Mouse (Mus musculus) cerebellum, adult 18-20 months (tissue): ENCODE measurements at regions not wholly inside any gene's neighbourhood (a gene's known extent, or its start where the extent isn't known, plus 50 kb on each side); places are given as distances from the start of the nearest gene placed in this dataset.
A peak's percentile ranks its signal among the peaks of the same experiment; 100 is the strongest.

Experiments used
- DNase-seq, 2 experiments: peaks; one replicate each; pipeline ENCODE4 v3.0.0; 2021

DNA sequence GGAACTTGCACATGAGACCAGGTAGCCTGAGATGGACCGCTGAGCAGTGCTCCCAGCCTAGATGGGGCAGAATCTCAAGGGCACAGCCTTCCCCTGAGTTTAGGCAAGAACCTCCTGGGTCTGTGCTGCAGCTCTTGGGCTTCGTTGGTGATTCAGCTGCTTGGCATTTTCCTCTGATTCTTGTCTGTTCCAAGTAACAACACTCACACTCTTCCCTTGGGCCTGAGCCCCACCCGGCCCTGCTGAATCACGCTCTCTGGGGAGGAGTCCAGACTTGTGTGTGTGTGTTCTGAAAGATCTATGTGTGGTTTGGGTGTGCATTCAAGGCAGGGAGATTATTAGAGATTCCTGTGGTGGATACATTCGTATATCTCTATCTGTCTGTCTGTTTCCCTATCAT, 517.4 kb upstream of the Tbx3 start:
- no peak for DNase-seq

DNA sequence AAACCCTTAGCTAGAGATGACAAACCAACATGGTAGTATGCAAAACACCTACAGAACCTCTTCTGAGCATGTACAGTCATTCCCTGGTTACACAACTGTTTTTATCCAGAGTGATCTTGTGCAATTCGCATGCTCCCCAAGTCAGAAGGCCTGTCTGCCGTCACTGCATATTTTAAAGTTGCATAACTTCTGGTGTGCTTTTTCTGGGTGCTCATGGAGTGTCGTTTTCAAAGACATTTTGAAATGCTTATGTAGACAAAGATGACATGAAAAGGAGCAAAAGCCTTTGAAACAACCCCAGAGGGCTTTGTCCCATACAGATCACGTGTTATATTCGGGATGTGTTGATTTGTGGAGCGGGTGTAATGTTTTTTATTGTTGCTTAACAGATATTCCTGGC, 513.8 kb upstream of the Tbx3 start:
- no peak for DNase-seq

DNA sequence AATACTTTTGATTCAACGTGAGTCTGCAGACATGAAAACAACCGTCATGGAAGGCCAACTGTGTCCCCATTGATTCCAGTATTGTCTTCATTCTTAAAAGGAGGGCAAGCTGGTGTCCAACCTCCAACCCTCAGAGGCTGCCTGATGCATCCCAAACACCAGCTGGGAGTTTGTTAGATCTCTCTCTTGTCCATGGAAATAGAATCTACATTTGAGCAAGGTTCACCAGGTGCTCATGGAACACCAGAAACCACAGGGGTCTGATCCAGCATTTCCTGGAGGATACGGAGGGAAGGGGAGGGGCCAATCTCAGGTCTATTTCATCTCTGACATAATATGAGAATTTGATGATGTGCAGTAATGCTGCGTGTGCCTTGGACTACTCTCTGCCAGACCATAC, 512.3 kb upstream of the Tbx3 start:
- no peak for DNase-seq

DNA sequence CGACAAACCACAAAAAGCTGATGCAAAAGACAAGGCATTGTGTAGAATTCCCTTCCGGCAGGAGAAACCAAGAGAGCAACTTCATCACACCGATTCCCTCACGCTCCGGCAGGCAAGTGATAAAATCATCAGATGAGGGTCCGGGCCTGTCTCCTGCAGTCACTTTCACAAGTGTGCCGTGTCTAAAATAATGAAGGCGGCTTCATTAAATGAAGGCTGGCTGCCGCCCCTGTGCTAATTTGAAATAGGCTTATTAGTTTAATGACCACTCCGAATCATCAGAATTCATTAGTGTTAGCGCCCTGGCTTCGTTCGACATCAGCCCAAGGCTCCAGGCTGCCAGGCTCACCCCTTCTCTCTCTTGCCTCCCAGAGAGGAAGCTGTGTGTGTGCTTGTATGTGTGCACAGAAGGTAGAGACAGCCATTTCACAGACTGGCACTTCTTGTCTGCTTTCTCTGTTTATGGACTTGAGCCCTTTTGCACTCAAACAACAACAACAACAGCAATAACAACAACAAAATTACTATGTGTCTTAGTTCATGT, 508.3 kb upstream of the Tbx3 start:
- DNase-seq: no peak

DNA sequence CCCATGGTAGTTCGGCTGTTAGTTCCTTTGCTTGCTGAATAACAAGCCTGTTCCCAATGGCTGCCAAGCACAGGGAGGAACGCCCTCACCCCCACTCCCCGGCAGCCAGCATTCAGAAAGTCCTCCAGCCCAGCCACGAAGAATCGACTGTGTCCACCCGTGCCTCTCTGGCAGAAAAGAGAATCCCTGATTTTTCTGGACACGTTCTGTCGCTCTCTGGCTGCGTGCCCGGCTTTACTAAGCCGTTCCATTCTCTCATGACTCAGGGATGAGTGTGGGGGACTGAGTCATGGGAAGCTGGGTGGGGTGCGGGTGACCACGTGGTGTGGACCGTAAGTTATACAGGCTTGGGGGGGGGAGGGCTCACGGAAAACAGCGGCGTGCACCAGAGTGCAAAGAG, 502.8 kb upstream of the Tbx3 start:
- DNase-seq: peak; percentile 21 to 27

DNA sequence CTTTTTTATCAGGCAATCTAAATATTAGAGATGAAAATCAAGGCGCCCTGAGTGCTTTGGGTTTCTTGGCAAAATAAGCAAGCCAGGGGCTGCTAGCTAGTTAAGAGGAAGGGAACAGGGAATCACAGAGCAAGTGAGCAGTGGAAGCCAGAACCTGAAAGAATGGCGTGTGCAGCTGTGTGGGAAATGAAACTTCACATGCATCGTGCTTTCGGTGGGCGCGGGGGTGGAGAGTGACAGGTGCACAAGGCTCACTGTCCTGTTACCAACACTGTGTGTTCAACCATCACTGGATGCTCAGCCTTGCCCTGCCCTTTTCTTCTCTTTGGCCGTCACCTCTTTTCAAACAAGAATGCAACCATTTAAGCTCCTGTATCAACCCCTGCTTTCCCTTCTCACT, 501.2 kb upstream of the Tbx3 start:
- DNase-seq: no peak

DNA sequence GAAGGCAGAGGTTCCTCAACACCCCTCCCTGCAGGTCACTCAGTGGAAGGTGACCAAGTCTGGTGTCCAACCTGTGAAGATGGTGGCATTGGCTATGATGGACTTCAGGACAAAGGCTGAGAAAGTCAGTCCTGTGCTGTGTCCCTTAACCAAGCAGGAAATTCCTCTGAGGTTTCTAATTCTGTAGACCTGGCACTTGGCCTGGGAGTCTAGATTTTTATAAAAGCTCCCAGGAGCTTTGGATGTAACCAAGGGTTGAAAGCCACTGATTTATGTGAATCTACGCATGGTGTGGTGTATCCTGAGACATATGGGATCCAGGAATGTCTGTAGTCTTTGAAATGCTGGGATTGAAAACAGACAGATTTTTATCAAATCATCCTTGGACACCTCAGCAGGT, 498.8 kb upstream of the Tbx3 start:
- no peak for DNase-seq

DNA sequence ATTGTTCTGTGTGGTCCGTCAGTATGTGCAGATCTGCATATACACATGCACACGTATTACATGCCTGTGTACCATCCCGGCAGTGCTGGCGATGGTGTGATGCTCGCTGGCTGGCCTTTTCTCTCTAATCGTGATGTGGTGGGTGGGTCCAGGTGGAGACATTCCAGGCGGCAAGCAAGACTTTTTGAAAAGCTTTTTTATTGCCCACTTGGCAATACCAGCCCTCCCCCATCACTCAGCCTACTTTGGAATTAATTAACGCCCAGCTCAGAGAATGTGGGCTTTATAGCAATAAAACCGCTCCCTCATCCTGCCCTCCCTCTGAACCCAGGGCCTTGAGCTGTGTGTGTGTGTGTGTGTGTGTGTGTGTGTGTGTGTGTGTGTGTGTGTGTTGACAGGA, 491.7 kb upstream of the Tbx3 start:
- no peak for DNase-seq

DNA sequence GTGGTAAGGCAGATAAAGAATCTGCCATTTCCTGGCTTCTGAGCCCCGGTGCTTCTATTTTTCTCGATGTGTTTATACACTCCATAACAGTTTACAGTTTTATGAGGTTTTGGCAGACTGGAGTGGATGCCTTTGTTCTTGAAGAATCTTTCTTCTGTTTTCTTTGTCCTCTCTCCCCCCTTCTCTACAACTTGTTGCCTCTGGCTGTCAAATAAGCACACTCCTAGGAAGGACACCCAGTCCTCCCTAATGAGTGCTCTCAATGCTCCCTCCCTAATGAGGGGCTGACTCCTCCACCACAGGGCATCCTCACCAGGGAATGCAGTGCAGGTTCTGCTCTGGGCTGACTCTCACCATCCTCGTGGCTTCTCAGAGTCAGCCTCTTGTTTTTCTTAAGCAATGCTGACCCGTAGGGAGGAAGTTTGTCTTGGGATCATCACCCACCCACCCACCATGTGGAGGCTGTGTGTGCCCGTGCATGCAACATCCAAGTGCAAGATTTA, 486.9 kb upstream of the Tbx3 start:
- no peak for DNase-seq

DNA sequence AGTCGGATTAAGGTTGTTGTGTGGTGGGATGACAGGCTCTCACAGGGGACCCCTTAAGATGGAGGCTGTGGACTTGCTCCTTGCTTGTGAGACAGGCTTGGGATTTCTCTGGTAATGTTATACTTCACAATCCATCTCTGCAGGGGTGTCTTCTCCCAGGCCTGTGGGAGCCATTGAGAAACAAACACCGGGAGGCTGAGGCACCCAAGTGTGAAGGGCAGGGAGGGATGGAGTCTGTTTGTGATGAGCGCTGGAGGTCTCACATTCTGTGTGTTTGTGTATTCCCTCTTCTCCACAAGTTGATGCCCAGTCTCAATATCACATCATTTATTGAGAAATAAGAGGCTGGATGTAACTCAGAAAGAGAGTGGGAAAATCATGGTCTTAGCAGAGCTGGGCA, 483.9 kb upstream of the Tbx3 start:
- no peak for DNase-seq

DNA sequence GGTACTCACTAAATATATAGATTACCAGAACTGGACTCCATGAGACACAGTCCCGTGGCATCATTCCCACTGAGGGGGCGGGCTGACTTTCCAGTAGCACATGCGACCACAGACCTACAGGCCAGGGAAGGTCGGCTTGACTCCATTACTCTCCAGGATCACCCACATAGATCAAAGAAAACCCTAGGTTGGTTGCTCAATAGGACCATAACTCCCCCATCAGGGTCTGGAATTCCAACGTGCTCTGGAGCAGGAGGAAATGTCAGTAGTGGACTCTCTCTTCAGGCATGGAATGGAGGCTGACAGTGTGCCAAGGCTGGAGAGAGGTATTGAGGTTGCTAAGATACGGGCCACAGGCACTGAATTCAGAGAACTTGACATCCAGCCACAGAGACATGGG, 482.0 kb upstream of the Tbx3 start:
- no peak for DNase-seq

DNA sequence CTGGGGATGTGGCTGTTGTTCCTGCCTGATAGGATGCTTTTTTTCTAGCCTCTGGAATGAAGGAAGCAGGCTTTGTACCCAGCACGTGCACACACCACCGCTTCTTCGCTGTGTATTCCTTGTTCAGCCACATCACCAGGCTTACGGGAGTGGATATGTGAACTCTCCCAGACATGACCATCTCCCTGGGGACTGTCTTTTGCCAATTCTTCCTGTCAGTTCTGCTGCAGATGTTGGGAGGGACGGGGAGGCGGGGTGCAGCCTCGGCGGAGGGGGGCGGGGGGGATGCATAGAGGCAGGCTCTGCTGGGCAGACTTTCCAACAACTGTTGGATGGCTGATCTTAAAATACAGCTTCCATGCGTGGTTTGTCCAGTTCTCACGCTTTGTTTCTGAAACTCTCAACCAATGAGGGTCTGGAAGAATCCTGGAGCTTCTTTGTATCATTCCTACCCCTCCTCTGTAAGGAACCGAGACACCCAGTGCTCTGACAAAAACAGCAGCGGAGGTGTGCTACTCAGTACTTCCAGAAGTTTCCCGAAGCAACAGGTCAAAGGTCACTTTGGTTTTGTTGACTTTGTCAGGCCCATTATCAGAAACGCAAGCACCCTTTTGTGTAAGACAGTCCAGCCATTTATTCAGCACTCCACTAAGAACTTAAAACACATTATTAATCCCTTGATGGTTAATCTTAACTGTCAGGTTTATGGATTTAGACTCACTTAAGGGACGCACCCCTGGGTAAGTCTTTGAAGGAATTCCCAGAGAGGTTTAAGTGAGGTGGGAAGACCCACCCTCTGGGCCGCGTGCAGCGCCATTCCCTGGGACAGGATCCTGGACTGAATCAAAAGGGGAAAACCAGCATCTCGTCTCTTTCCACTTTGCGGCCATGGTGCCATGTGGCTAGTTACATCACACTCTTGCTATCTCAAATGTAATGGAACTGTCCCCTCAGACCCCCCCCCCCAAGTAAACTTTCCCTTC, 476.5 kb upstream of the Tbx3 start:
- DNase-seq: no peak

DNA sequence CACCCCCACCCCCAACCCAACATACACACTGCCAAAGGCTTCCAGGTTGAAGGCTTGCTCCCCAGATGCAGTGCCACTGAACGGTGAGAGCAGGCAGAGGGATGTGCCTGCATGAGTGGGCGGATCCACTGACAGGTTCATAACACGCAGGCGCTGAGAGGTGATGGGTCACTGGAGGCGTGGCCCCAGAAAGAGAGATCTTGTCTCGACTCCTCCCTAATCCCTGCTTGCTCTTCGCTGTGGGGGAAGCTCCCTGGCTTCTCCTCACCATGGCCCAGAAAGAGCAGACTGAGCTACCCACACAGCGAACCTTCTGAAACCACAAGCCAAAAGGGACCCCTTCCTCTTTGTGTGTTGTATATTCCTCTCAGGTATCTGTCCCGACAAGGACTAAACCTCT, 470.6 kb upstream of the Tbx3 start:
- no peak for DNase-seq

DNA sequence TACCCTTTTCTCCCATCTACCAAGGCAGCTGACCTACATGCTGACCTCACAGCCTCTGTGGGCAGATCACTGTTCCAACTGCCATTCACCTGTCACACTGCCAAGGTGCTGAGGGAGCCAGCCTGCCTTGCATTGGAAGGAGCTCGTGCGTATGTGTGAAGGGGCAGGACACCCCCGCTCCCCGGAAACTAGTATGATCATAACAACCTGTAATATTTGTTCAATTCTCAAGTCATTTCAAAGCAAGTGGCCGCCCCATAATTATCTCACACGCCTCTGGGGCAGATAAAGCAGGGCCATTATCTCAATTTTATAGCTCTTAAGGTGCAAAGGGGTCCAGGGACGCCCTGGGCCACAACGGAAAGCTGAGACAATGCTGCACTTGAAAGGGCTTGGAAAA, 469.2 kb upstream of the Tbx3 start:
- no peak for DNase-seq

DNA sequence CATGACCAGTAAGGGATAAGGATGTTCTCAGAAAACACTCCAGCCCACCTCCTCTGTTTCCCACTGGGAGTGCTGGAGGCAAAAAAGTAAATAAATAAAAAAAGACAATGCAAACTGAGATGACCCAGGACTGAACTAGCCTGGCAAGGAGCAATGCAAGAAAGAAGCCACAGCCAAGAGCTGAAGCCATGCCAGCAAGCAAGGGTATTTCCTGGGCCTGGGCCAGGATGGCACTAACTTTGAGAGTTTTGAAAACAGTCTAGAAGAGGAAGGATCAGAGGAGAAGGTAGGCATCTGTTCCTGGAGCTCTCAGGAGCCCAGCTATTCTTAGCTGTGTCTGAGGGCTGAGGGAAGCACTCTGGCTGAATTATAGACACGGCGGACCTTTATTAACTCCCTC, 465.7 kb upstream of the Tbx3 start:
- no peak for DNase-seq

DNA sequence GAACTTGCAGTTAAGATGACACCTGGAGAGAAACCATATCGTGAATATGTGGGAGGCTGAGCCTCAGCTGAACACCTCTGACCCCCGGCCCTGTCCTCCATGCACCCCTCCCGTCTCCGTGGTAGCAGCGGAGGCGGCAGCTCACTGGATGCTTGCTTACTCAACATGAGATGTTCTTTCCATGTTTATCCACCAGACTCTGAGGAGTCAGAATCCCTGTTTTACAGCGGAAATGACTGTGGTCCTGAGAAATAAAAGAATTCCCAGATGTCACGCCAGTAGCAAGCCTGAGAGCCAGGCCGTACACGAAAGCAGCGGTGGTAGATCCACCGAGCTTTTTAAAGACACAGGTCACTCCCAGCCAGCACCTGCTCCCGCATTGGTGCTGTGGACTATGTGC, 462.4 kb upstream of the Tbx3 start:
- no peak for DNase-seq

DNA sequence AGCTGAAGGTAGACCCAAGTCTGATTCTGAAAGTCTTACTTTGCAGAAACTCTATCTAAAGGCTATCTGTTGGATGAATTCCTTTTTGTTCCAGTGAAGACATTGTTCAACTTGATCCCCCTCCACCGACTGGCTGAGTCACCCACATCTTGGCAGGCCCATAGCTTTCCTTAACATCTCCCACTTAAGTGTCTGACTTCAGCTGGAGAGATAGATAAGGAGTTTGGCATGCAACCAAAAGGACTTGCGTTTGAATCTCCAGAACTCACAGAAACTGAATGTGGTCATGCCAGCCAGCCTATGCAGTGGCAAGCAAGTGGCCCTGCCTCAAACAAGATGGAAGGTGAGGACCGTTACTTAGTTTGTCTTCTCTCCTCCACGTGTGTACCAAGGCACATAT, 457.3 kb upstream of the Tbx3 start:
- DNase-seq: no peak

DNA sequence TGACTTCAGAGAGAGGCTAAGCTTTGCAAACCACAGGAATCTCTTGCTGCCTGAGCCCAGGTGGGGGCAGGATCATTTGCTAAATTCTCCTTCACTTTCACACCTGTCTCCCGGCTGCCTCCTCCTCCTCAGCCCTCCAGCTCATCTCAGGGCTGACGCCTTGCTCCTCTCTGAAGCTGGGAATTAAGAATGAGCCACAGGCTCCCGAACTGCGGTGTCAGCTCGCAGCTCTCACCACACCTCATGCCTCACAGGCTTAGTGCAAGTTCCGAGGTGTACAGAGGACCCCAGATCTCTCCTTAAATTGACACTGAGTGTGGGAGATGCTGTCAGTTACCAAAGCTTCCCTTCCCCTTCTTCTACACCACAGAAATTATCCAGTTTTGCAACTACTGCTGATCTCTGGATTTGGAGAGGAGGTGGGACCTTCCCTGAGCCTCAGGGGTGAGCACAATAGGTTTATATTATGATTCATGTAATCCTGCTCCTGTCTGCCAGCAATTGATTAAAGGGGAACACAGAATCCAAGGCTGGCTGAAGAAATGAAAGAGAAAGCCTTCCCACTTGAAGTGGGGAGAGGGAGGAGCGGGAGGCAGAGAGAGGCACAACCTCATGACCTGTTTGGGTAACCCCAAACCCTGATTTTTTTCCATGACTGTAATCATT, 456.6 kb upstream of the Tbx3 start:
- DNase-seq: no peak

DNA sequence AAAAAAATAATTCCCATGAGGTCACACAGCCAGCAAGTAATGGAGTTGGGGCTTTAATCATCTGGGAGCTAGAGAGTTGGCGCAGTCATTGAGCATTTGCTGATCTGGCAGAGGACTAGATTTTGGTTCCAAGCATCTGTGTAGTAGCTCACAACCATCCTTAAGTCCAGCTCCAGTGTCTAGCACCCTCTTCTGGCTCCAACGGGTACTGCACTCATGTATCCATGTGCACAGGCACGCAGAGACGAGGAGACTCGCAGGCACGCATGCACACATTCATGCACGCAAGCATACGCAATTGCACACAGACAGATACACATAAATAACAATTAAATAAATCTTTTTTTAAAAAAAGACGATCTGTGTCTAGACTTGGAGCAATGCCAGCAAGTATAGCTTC, 455.5 kb upstream of the Tbx3 start:
- DNase-seq: no peak

DNA sequence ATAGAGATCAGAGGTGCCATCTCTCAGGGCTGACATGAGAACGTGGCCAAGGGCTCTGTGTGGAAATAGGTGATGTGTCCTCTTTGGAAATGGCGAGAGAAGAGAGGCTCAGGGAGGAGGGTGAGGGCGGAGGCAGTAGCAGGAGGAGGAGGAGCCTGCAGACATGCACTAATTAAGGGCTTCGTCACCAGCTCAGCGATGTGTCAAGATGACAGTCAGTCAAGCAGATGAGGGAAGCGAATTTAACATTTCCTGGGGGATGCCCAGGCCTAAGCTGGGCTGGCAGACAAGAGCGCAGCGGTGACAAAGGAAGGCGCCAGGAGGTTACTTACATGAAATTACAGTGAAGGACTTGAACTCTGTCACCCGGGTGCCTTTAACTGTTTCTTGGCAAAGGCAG, 455.1 kb upstream of the Tbx3 start:
- DNase-seq: no peak

DNA sequence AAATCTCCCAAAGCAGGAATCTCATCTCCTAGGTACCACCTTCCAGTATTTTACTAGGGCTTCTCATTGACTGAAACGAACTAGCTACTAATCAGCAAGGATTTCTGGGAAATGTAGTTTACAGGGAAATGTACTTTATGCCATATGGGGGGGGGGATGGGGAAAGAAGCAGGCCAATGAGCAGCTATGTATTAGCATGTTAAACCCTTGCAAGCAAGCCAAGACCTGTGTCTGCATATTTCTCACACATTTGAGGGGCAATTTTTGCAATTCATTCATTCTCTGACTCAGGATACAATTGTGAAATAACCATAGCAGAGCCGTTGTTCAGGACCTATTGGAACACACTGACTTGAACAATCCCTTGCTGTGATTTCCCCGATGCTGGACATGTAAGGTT, 454.3 kb upstream of the Tbx3 start:
- no peak for DNase-seq

DNA sequence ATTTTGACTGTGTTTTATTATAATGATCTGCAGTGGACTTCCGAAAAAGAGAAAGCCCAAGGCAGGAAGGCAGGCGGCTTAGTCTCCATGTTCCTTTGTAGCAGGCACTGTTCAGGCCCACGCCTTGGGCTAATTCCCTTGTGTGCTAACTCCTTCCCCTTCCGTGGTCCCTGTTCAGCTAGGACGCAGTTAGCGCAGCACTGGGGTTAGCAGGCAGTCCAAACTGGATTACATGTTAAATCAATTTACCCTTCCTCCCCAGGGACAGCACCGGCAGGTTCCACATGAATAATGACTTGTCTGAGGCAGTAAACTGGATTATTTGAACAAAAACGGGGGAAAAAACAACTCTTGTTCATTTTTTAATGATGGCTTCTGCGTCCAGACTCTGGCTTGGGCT, 453.4 kb upstream of the Tbx3 start:
- DNase-seq: no peak

DNA sequence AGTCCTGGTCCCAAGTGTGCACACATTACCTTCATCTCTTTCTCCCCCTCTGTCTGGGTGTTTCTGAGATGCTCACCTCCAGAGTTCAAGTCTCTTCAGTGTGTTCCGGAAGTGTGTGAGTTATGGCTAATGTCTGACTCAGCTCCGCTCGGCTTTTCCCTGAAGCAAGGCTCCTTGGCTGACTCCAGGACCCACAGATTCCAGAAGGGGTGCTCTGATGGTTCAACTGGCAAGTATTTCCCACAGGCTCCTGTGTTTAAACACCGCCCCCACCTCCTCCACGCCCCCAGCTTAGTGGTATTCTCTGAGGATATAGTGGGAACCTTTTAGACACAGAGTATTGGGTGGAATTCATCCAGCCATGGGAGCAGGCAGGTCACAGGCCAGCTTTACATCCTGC, 441.8 kb upstream of the Tbx3 start:
- no peak for DNase-seq

DNA sequence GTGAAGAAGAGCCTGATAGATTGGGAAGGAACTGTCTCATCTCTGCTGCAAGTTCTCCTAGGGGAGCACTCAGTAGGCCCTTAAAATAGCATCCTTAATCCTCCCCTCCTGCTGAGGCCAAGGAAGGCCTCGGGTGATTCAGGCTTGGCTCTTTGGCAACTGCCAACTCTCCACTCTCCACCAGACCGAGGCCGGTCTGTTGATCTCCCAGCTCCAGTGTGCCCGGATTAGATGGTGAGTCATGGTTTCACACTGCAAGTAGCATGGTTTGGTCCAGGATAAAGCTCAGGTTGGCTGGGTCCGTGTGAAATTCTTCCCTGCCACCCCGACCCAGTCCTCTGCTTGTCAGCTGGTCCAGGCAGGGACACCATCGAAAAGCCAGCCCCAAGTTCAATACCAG, 437.5 kb upstream of the Tbx3 start:
- peak; percentile 30 to 44 for DNase-seq
